Mouse (Mus musculus) hindbrain, embryonic 14.5 days (tissue): ENCODE results near the gene Kat2b. TPM values are rescaled to one million over a fixed set of nuclear protein-coding genes. Genes with fewer than 3 reads are reported as not detected.

Experiments used
- ATAC-seq: fragments of 200-750 bp; cut with Nextera tagmentation; 2 replicates; pipeline ENCODE4 v1.8.0; 2017; ENCODE audit warnings: moderate number of reproducible peaks, mild to moderate bottlenecking, moderate TSS enrichment, moderate library complexity; ENCODE audit not compliant: low FRiP score
- DNase-seq: peaks from one replicate; pipeline ENCODE4 v3.0.0-alpha.2; 2015; ENCODE audit warnings: low spot score
- H3K27ac ChIP-seq: fragments of 300-500 bp; sonication (generic); 2 replicates; pipeline ENCODE4 v1.5.1; 2014; ENCODE audit warnings: mild to moderate bottlenecking, moderate library complexity
- H3K27me3 ChIP-seq: fragments of 300-500 bp; sonication (generic); 2 replicates; pipeline ENCODE4 v1.6.1; 2014; ENCODE audit warnings: mild to moderate bottlenecking, low read length, mixed read lengths; ENCODE audit not compliant: control insufficient read depth, insufficient read depth
- H3K36me3 ChIP-seq: fragments of 300-500 bp; sonication (generic); replicated peaks from 2 replicates; pipeline ENCODE4 v1.6.1; 2014; ENCODE audit not compliant: control insufficient read depth, insufficient read depth
- H3K4me1 ChIP-seq: fragments of 300-500 bp; sonication (generic); replicated peaks from 2 replicates; pipeline ENCODE4 v1.6.1; 2014; ENCODE audit warnings: antibody characterized with exemption, low read length, mixed read lengths; ENCODE audit not compliant: control insufficient read depth, insufficient read depth
- H3K4me2 ChIP-seq: fragments of 300-500 bp; sonication (generic); replicated peaks from 2 replicates; pipeline ENCODE4 v1.6.1; 2014; ENCODE audit warnings: mild to moderate bottlenecking, moderate library complexity
- H3K4me3 ChIP-seq: fragments of 300-500 bp; sonication (generic); replicated peaks from 2 replicates; pipeline ENCODE4 v1.5.1; 2014; ENCODE audit warnings: mild to moderate bottlenecking, low read length
- H3K9ac ChIP-seq: fragments of 300-500 bp; sonication (generic); 2 replicates; pipeline ENCODE4 v1.6.1; 2014
- H3K9me3 ChIP-seq: fragments of 300-500 bp; sonication (generic); 2 replicates; pipeline ENCODE4 v1.6.1; 2016; ENCODE audit warnings: low read length; ENCODE audit not compliant: control insufficient read depth
- WGBS: fragments of 180-500 bp; shearing (Covaris S2); extraction: QIAGEN DNeasy Blood & Tissue Kit; methylation state at CpG from one replicate; pipeline ENCODE4 v1.1.7; 2014; 5-methylcytosine and 5-hydroxymethylcytosine counted together
- polyA plus RNA-seq: library from polyadenylated mRNA; unstranded; fragments of >200 nt; fragmentation: Nextera tagmentation; extraction: Ambion mirVana; gene quantifications from 2 replicates; pipeline ENCODE4 v1.2.1, GENCODE M21; 2014

Gene Kat2b
- polyA plus RNA-seq, 1 experiment from 2014 or later: 8.5 TPM

GRCm38 (mm10) chr17:53617295-53617957 is 50.8 kb downstream of the Kat2b start:
- ATAC-seq: no peak
- WGBS: 95% methylated on average over 6 of the region's 6 CpGs

GRCm38 (mm10) chr17:53618369-53618768 is 51.7 kb downstream of the Kat2b start:
- WGBS: 97% methylated on average over 7 of the region's 7 CpGs
- Histone ChIP-seq H3K27me3 (no peaks in the 10 kb centered on the region), H3K4me3 (no peak overlapping the region), H3K36me3 (peaks cover 11% of the 10 kb centered on the region; the same call in 1 of the 2 replicates), H3K4me1 (no peaks in the 10 kb centered on the region), H3K4me2 (no peak overlapping the region), H3K27ac (no peak overlapping the region), H3K9me3 (no peaks in the 10 kb centered on the region), H3K9ac (no peak overlapping the region)
- DNase-seq (no peak), ATAC-seq (no peak)

More at GRCm38 (mm10) chr17:53617295-53617957, 50.8 kb downstream of the Kat2b start:
- Histone ChIP-seq H3K9ac (no peak overlapping the region), H3K27me3 (no peaks in the 10 kb centered on the region), H3K4me2 (no peak overlapping the region), H3K9me3 (no peaks in the 10 kb centered on the region), H3K36me3 (peaks cover 11% of the 10 kb centered on the region; the same call in 1 of the 2 replicates), H3K4me1 (no peaks in the 10 kb centered on the region), H3K4me3 (no peak overlapping the region), H3K27ac (no peak overlapping the region)
- no peak for DNase-seq

GRCm38 (mm10) chr17:53619391-53619790 is 52.7 kb downstream of the Kat2b start:
- H3K4me1 ChIP-seq: no peaks in the 10 kb centered on the region
- no peak overlapping the region for H3K4me3 ChIP-seq
- no peak overlapping the region for H3K9ac ChIP-seq
- 0 out of 2 replicates have a peak, but pooled peaks cover 5% of the 10 kb centered on the region for H3K36me3 ChIP-seq
- no peak overlapping the region for H3K27ac ChIP-seq
- ATAC-seq: no peak
- no peak overlapping the region for H3K4me2 ChIP-seq
- no peak for DNase-seq
- no peaks in the 10 kb centered on the region for H3K27me3 ChIP-seq
- H3K9me3 ChIP-seq: no peaks in the 10 kb centered on the region

- H3K27me3 ChIP-seq: no peaks in the 10 kb centered on the region
- H3K9me3 ChIP-seq: no peaks in the 10 kb centered on the region
- no peak overlapping the region for H3K4me3 ChIP-seq
- peaks cover 8% of the 10 kb centered on the region for H3K36me3 ChIP-seq
- H3K9ac ChIP-seq: no peak overlapping the region
- no peak overlapping the region for H3K27ac ChIP-seq
- ATAC-seq (no peak), DNase-seq (no peak)
- no peaks in the 10 kb centered on the region for H3K4me1 ChIP-seq
- 83% methylated on average over 4 of the region's 4 CpGs for WGBS
- H3K4me2 ChIP-seq: no peak overlapping the region
Measured at GRCm38 (mm10) chr17:53620611-53621010, 54.0 kb downstream of the Kat2b start.

GRCm38 (mm10) chr17:53622125-53622524 is 55.5 kb downstream of the Kat2b start:
- Histone ChIP-seq H3K9me3 (no peaks in the 10 kb centered on the region), H3K27me3 (no peaks in the 10 kb centered on the region), H3K4me2 (no peak overlapping the region), H3K27ac (no peak overlapping the region), H3K4me1 (no peaks in the 10 kb centered on the region), H3K4me3 (no peak overlapping the region), H3K36me3 (peaks cover 8% of the 10 kb centered on the region), H3K9ac (no peak overlapping the region)
- 87% methylated on average over 3 of the region's 3 CpGs for WGBS
- DNase-seq (no peak), ATAC-seq (no peak)

GRCm38 (mm10) chr17:53623762-53624161 is 57.1 kb downstream of the Kat2b start:
- Histone ChIP-seq H3K4me3 (no peak overlapping the region), H3K27ac (no peak overlapping the region), H3K4me2 (no peak overlapping the region), H3K9me3 (no peaks in the 10 kb centered on the region), H3K9ac (no peak overlapping the region), H3K4me1 (no peaks in the 10 kb centered on the region), H3K36me3 (peaks cover 8% of the 10 kb centered on the region), H3K27me3 (no peaks in the 10 kb centered on the region)
- ATAC-seq (no peak), DNase-seq (no peak)
- WGBS: 93% methylated on average over 9 of the region's 9 CpGs

- Histone ChIP-seq H3K4me2 (no peak overlapping the region), H3K4me1 (no peaks in the 10 kb centered on the region), H3K9ac (no peak overlapping the region), H3K27me3 (no peaks in the 10 kb centered on the region), H3K4me3 (no peak overlapping the region), H3K36me3 (peaks cover 8% of the 10 kb centered on the region), H3K27ac (no peak overlapping the region), H3K9me3 (no peaks in the 10 kb centered on the region)
- WGBS: 88% methylated on average over 3 of the region's 3 CpGs
- ATAC-seq (no peak), DNase-seq (no peak)
Measured at GRCm38 (mm10) chr17:53626160-53626559, 59.5 kb downstream of the Kat2b start.

- DNase-seq: no peak
- Histone ChIP-seq H3K27me3 (no peaks in the 10 kb centered on the region), H3K4me1 (no peaks in the 10 kb centered on the region), H3K36me3 (peaks cover 9% of the 10 kb centered on the region), H3K27ac (no peak overlapping the region), H3K4me3 (no peak overlapping the region), H3K9me3 (no peaks in the 10 kb centered on the region), H3K4me2 (no peak overlapping the region), H3K9ac (no peak overlapping the region)
- ATAC-seq: no peak
- 77% methylated on average over 4 of the region's 4 CpGs for WGBS
Measured at GRCm38 (mm10) chr17:53627497-53627896, 60.8 kb downstream of the Kat2b start.

- H3K27ac ChIP-seq: no peak overlapping the region
- no peak overlapping the region for H3K9ac ChIP-seq
- no peak overlapping the region for H3K4me2 ChIP-seq
- ATAC-seq: no peak
- 90% methylated on average over 5 of the region's 5 CpGs for WGBS
- no peak overlapping the region for H3K4me3 ChIP-seq
- no peaks in the 10 kb centered on the region for H3K9me3 ChIP-seq
- DNase-seq: no peak
- H3K36me3 ChIP-seq: peaks cover 15% of the 10 kb centered on the region
- H3K4me1 ChIP-seq: no peaks in the 10 kb centered on the region
- H3K27me3 ChIP-seq: no peaks in the 10 kb centered on the region
Measured at GRCm38 (mm10) chr17:53628131-53628530, 61.5 kb downstream of the Kat2b start.

- Histone ChIP-seq H3K9me3 (no peaks in the 10 kb centered on the region), H3K4me2 (no peak overlapping the region), H3K4me1 (no peaks in the 10 kb centered on the region), H3K27me3 (no peaks in the 10 kb centered on the region), H3K4me3 (no peak overlapping the region), H3K27ac (no peak overlapping the region), H3K36me3 (peaks cover 17% of the 10 kb centered on the region), H3K9ac (no peak overlapping the region)
- no peak for ATAC-seq
- DNase-seq: no peak
Measured at GRCm38 (mm10) chr17:53631344-53631743, 64.7 kb downstream of the Kat2b start.
